ENCODE assay signal across 30 mouse cellular contexts in the genomic region with DNA sequence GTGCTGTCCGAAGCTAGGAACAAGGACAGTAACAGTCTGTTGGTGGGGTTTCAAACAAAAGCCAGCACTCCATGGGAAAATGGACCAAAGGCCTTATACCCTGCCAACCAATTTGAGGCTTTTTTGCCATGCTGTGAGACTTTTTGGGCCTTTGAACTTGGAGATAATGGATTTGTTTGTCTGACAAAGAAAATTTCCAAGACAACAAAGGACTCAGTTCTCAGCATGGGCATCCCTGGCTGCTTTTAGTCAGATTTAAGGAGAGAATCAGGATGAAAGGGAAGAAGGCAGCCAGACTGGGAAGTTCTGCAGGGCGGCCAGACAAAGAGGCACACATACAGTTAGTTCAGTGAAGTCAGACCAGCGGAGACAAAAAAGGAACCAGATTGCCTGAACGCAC. TPM values are rescaled to one million over a fixed set of nuclear protein-coding genes. Genes with fewer than 3 reads are reported as not detected.
DNase-seq lines count a peak whose midpoint lies in the region; ATAC-seq and TF ChIP-seq lines count a peak whose summit lies in the region.
"Had no signal": no experiment of that assay in that cellular context is flagged by ENCODE, and none has a peak within 500 bp of the region (broad histone marks: within the 10 kb centered on the region; RNA-seq: fewer than 3 reads in every experiment).

No protein-coding gene starts in this region.

- DNase-seq in forebrain, embryonic 14.5 days (ENCODE audit: low spot score) = peak; percentile 60
- no peak for DNase-seq in midbrain, embryonic 10.5 days (ENCODE audit: low spot score)
- no peak for DNase-seq in midbrain, postnatal 0 days (ENCODE audit: low spot score)
- DNase-seq in limb, embryonic 10.5 days (ENCODE audit: low spot score) = no peak
- no peak for DNase-seq in left cerebral cortex, postnatal 25 days (ENCODE audit: low spot score in 2 of 2)
- DNase-seq: adrenal gland, adult 2 months; adrenal gland, postnatal 36 days; cerebellum, adult 2 months; cerebellum, postnatal 14 days; gastrocnemius, postnatal 25 days; heart, adult 11 months; kidney, adult 9 months; kidney, postnatal 10 days; layer of hippocampus, postnatal 36 days; liver, embryonic 13.5 days; lung, adult 18-20 months; right cerebral cortex, postnatal 25 days had no signal

- H3K27ac ChIP-seq in forebrain, embryonic 14.5 days (ENCODE audit: low read depth, low read length) = no peak overlapping the region
- H3K27ac ChIP-seq in forebrain, embryonic 12.5 days = no peak overlapping the region
- peak overlapping the region; percentile 50 for H3K27ac ChIP-seq in midbrain, embryonic 10.5 days (replicated peaks)
- no peak overlapping the region for H3K27ac ChIP-seq in midbrain, postnatal 0 days (ENCODE audit: low read depth, low read length)
- H3K27ac ChIP-seq in limb, embryonic 10.5 days = peak overlapping the region; percentile 58
- 0 out of 2 replicates have a peak overlapping the region, but pooled peaks have one; percentile 15 for H3K27ac ChIP-seq in neural tube, embryonic 15.5 days (replicated peaks)
- H3K27ac ChIP-seq: heart, embryonic 10.5 days; heart, embryonic 15.5 days; hindbrain, embryonic 15.5 days; liver, embryonic 13.5 days; macrophage; stomach, embryonic 15.5 days had no signal

- no peaks in the 10 kb centered on the region for H3K27me3 ChIP-seq in forebrain, embryonic 14.5 days (replicated peaks; ENCODE audit: control insufficient read depth, insufficient read depth, low read length)
- H3K27me3 ChIP-seq in forebrain, embryonic 12.5 days = no peaks in the 10 kb centered on the region
- no peaks in the 10 kb centered on the region for H3K27me3 ChIP-seq in midbrain, embryonic 10.5 days (ENCODE audit: low read depth, poor library complexity, severe bottlenecking)
- no peaks in the 10 kb centered on the region for H3K27me3 ChIP-seq in midbrain, postnatal 0 days (ENCODE audit: insufficient read depth, low read length)
- H3K27me3 ChIP-seq in limb, embryonic 10.5 days (ENCODE audit: low read depth, poor library complexity, severe bottlenecking) = no peaks in the 10 kb centered on the region
- no peaks in the 10 kb centered on the region for H3K27me3 ChIP-seq in neural tube, embryonic 15.5 days (replicated peaks)
- H3K27me3 ChIP-seq: heart, embryonic 15.5 days; hindbrain, embryonic 15.5 days; limb, embryonic 12.5 days; liver, embryonic 13.5 days; stomach, embryonic 15.5 days had no signal

- no peak overlapping the region for H3K4me2 ChIP-seq in forebrain, embryonic 14.5 days (ENCODE audit: low read length)
- H3K4me2 ChIP-seq in forebrain, embryonic 12.5 days = no peak overlapping the region
- no peak overlapping the region for H3K4me2 ChIP-seq in midbrain, postnatal 0 days (ENCODE audit: low read depth, low read length, poor library complexity, severe bottlenecking)
- H3K4me2 ChIP-seq in neural tube, embryonic 15.5 days = no peak overlapping the region
- H3K4me2 ChIP-seq: heart, embryonic 15.5 days; hindbrain, embryonic 15.5 days; limb, embryonic 12.5 days; liver, embryonic 13.5 days; stomach, embryonic 15.5 days had no signal

- intact Hi-C loops in left cerebral cortex, postnatal 25 days (cut with DNase I) = no loop called here

- no peaks in the 10 kb centered on the region for H3K9me3 ChIP-seq in forebrain, embryonic 14.5 days (replicated peaks; ENCODE audit: control insufficient read depth, low read length)
- peaks cover 4% of the 10 kb centered on the region; the same call in 1 of the 2 replicates for H3K9me3 ChIP-seq in forebrain, embryonic 12.5 days
- H3K9me3 ChIP-seq in midbrain, embryonic 10.5 days (replicated peaks) = no peaks in the 10 kb centered on the region; the same call in 1 of the 2 replicates
- no peaks in the 10 kb centered on the region for H3K9me3 ChIP-seq in midbrain, postnatal 0 days (ENCODE audit: low read length)
- no peaks in the 10 kb centered on the region for H3K9me3 ChIP-seq in limb, embryonic 10.5 days (replicated peaks)
- no peaks in the 10 kb centered on the region for H3K9me3 ChIP-seq in neural tube, embryonic 15.5 days (replicated peaks)
- H3K9me3 ChIP-seq: heart, embryonic 10.5 days; heart, embryonic 15.5 days; hindbrain, embryonic 15.5 days; limb, embryonic 12.5 days; liver, embryonic 13.5 days; stomach, embryonic 15.5 days had no signal

- no peak overlapping the region for H3K4me3 ChIP-seq in forebrain, embryonic 14.5 days (ENCODE audit: low read depth, low read length)
- H3K4me3 ChIP-seq in forebrain, embryonic 12.5 days (replicated peaks) = no peak overlapping the region
- no peak overlapping the region for H3K4me3 ChIP-seq in midbrain, embryonic 10.5 days
- H3K4me3 ChIP-seq in midbrain, postnatal 0 days (ENCODE audit: low read depth, low read length) = no peak overlapping the region
- no peak overlapping the region for H3K4me3 ChIP-seq in limb, embryonic 10.5 days
- no peak overlapping the region for H3K4me3 ChIP-seq in neural tube, embryonic 15.5 days (replicated peaks)
- H3K4me3 ChIP-seq: heart, embryonic 10.5 days; heart, embryonic 15.5 days; hindbrain, embryonic 15.5 days; limb, embryonic 12.5 days; liver, embryonic 13.5 days; myocyte; stomach, embryonic 15.5 days had no signal

- ATAC-seq in forebrain, embryonic 14.5 days = 0 out of 2 replicates have a peak, but pooled peaks have one; percentile 34
- ATAC-seq in forebrain, embryonic 12.5 days (ENCODE audit: low FRiP score) = no peak
- no peak for ATAC-seq in midbrain, postnatal 0 days (ENCODE audit: low FRiP score)
- ATAC-seq in neural tube, embryonic 15.5 days (ENCODE audit: low FRiP score) = no peak
- ATAC-seq: activated CD4-positive, CD25-positive, alpha-beta regulatory T cell, adult 4 months; lung, postnatal 0 days; midbrain, embryonic 16.5 days had no signal

- WGBS in forebrain, embryonic 14.5 days = 24% methylated on average over 4 of the region's 4 CpGs
- 40% methylated on average over 4 of the region's 4 CpGs for WGBS in forebrain, embryonic 12.5 days
- WGBS in midbrain, embryonic 10.5 days = 62% methylated on average over 4 of the region's 4 CpGs
- 33% methylated on average over 4 of the region's 4 CpGs for WGBS in midbrain, postnatal 0 days
- 86% methylated on average over 4 of the region's 4 CpGs for WGBS in limb, embryonic 10.5 days
- 47% methylated on average over 4 of the region's 4 CpGs for WGBS in neural tube, embryonic 15.5 days

- TF ChIP-seq CTCF in midbrain, postnatal 0 days (IDR thresholded peaks at IDR 0.05) = no peak

- no peaks in the 10 kb centered on the region for H3K36me3 ChIP-seq in forebrain, embryonic 14.5 days (ENCODE audit: control insufficient read depth, insufficient read depth, low read length)
- H3K36me3 ChIP-seq in forebrain, embryonic 12.5 days (replicated peaks) = no peaks in the 10 kb centered on the region
- peaks cover 4% of the 10 kb centered on the region; the same call in 1 of the 2 replicates for H3K36me3 ChIP-seq in midbrain, embryonic 10.5 days
- H3K36me3 ChIP-seq in midbrain, postnatal 0 days (ENCODE audit: insufficient read depth, low read length) = no peaks in the 10 kb centered on the region
- no peaks in the 10 kb centered on the region for H3K36me3 ChIP-seq in limb, embryonic 10.5 days
- 0 out of 2 replicates have a peak, but pooled peaks cover 3% of the 10 kb centered on the region for H3K36me3 ChIP-seq in neural tube, embryonic 15.5 days
- H3K36me3 ChIP-seq: heart, embryonic 10.5 days; heart, embryonic 15.5 days; limb, embryonic 12.5 days; liver, embryonic 13.5 days; stomach, embryonic 15.5 days had no signal

- no peaks in the 10 kb centered on the region for H3K4me1 ChIP-seq in forebrain, embryonic 14.5 days (ENCODE audit: control insufficient read depth, insufficient read depth, low read length)
- no peaks in the 10 kb centered on the region for H3K4me1 ChIP-seq in forebrain, embryonic 12.5 days
- H3K4me1 ChIP-seq in midbrain, embryonic 10.5 days = peaks cover 10% of the 10 kb centered on the region
- H3K4me1 ChIP-seq in midbrain, postnatal 0 days (ENCODE audit: insufficient read depth, low read length) = no peaks in the 10 kb centered on the region
- H3K4me1 ChIP-seq in limb, embryonic 10.5 days = peaks cover 16% of the 10 kb centered on the region
- no peaks in the 10 kb centered on the region for H3K4me1 ChIP-seq in neural tube, embryonic 15.5 days
- H3K4me1 ChIP-seq: heart, embryonic 10.5 days; heart, embryonic 15.5 days; hindbrain, embryonic 15.5 days; liver, embryonic 13.5 days; stomach, embryonic 15.5 days had no signal

- no peak overlapping the region for H3K9ac ChIP-seq in forebrain, embryonic 14.5 days (ENCODE audit: low read length)
- H3K9ac ChIP-seq in forebrain, embryonic 12.5 days = no peak overlapping the region
- H3K9ac ChIP-seq in midbrain, postnatal 0 days (replicated peaks; ENCODE audit: low read length, poor library complexity, severe bottlenecking) = no peak overlapping the region
- H3K9ac ChIP-seq in neural tube, embryonic 15.5 days (replicated peaks) = no peak overlapping the region
- H3K9ac ChIP-seq: heart, embryonic 15.5 days; hindbrain, embryonic 15.5 days; limb, embryonic 12.5 days; liver, embryonic 13.5 days; stomach, embryonic 15.5 days had no signal

RNA-seq across cellular contexts. Expression of a gene that starts 32.9 kb away (rescaled TPM):
- 4.9 and 6.0 TPM in 2 replicates for polyA plus RNA-seq in forebrain, embryonic 14.5 days (2014; fragmentation: Nextera tagmentation; extraction: Ambion mirVana)
- 4.4 and 4.6 TPM in 2 replicates for polyA plus RNA-seq in forebrain, embryonic 12.5 days (2016; fragmentation: Nextera tagmentation; extraction: Ambion mirVana)
- polyA plus RNA-seq in midbrain, embryonic 10.5 days (2016; fragmentation: Nextera tagmentation; extraction: Ambion mirVana) = 5.1 and 5.2 TPM in 2 replicates
- total RNA-seq in midbrain, postnatal 0 days (2014; rRNA removed) = 10.0 and 14.9 TPM in 2 replicates
- polyA plus RNA-seq in midbrain, postnatal 0 days (2015; fragmentation: Nextera tagmentation; extraction: Ambion mirVana) = 18.1 and 18.2 TPM in 2 replicates
- polyA plus RNA-seq in limb, embryonic 10.5 days (2016; fragmentation: Nextera tagmentation; extraction: Ambion mirVana) = 2.9 TPM in 2 replicates
- 33.2 and 37.5 TPM in 2 replicates for polyA plus RNA-seq in neural tube, embryonic 15.5 days (2015; fragmentation: Nextera tagmentation; extraction: Ambion mirVana)
- 10 to 100 TPM; 24.6 to 29.8 TPM for total RNA-seq in left cerebral cortex, postnatal 25 days (2021)
- total RNA-seq: megakaryocyte-erythroid progenitor cell, adult 5-6 weeks had no signal

Comparison
In these comparisons a context has a peak if more than half of its experiments do, and no peak if none do; other contexts are left out.
1. H3K27ac ChIP-seq: peak in midbrain, embryonic 10.5 days (single experiment), limb, embryonic 10.5 days (single experiment) and neural tube, embryonic 15.5 days (single experiment); none in forebrain, embryonic 14.5 days (single experiment), forebrain, embryonic 12.5 days (single experiment) and midbrain, postnatal 0 days (single experiment).